Mouse (Mus musculus) monocyte, adult 5-6 weeks (primary cell): ENCODE results near the gene Gm4969. TPM values are rescaled to one million over a fixed set of nuclear protein-coding genes. Genes with fewer than 3 reads are reported as not detected.

ENCODE experiments used
- ATAC-seq: fragments of 153-309, 156-312 bp; replicated peaks from 2 replicates; pipeline ENCODE4 v1.8.0; 2017; ENCODE audit warnings: mild to moderate bottlenecking; ENCODE audit not compliant: low TSS enrichment, insufficient number of reproducible peaks, severe bottlenecking, poor library complexity, low FRiP score
- total RNA-seq: library from RNA; stranded (forward); fragments of 200-1000, 200-491, 200-594 nt; gene quantifications from 3 replicates; pipeline ENCODE4 v1.2.3, GENCODE M21; 2017

Gene Gm4969
- total RNA-seq, 1 experiment from 2014 or later: not detected

- ATAC-seq: no peak
These were observed 67.0 kb downstream of the Gm4969 start for GRCm38 (mm10) chr7:19051161-19051560.

- no peak for ATAC-seq
These were observed 68.0 kb downstream of the Gm4969 start for GRCm38 (mm10) chr7:19050172-19050571.

GRCm38 (mm10) chr7:19049252-19049651 lies 68.9 kb downstream of the Gm4969 start:
- no peak for ATAC-seq

Other genes with a start within 250 kb of the Gm4969 start
- 88.5 to 148 TPM (median 139 TPM) in 3 replicates for gene Pglyrp1, start 247.0 kb downstream of the Gm4969 start, total RNA-seq
- gene Ccdc61, start 208.0 kb downstream of the Gm4969 start, total RNA-seq: 10.6 to 30.0 TPM (median 24.7 TPM) in 3 replicates
- gene Nova2, start 192.5 kb downstream of the Gm4969 start, total RNA-seq: not detected in 3 replicates
- 0.49 TPM in 1 of 3 replicates, not detected in the others for gene Nanos2, start 131.0 kb downstream of the Gm4969 start, total RNA-seq
- gene Mypop, start 127.1 kb downstream of the Gm4969 start, total RNA-seq: 0.75 to 2.1 TPM in 2 of 3 replicates, not detected in the other
- 7.1 to 10.5 TPM (median 7.8 TPM) in 3 replicates for gene Irf2bp1, start 114.3 kb downstream of the Gm4969 start, total RNA-seq
- gene Foxa3, start 94.8 kb downstream of the Gm4969 start, total RNA-seq: not detected in 3 replicates
- gene Sympk, start 94.0 kb downstream of the Gm4969 start, total RNA-seq: 23.9 to 51.1 TPM (median 38.5 TPM) in 3 replicates
- gene Rsph6a, start 63.7 kb downstream of the Gm4969 start, total RNA-seq: not detected in 3 replicates
- gene Dmwd, start 42.1 kb downstream of the Gm4969 start, total RNA-seq: 0.39 to 3.2 TPM (median 0.43 TPM) in 3 replicates
- gene Dmpk, start 34.5 kb downstream of the Gm4969 start, total RNA-seq: 0.97 to 1.5 TPM in 2 of 3 replicates, not detected in the other
- gene Six5, start 23.8 kb downstream of the Gm4969 start, total RNA-seq: not detected in 3 replicates
- gene Fbxo46, start 1.5 kb upstream of the Gm4969 start, total RNA-seq: 6.7 to 11.5 TPM (median 7.1 TPM) in 3 replicates
- 2.4 to 4.9 TPM (median 3.9 TPM) in 3 replicates for gene Qpctl, start 30.9 kb upstream of the Gm4969 start, total RNA-seq
- gene Snrpd2, start 31.4 kb upstream of the Gm4969 start, total RNA-seq: 27.7 to 42.9 TPM (median 30.8 TPM) in 3 replicates
- not detected in 3 replicates for gene Gipr, start 47.8 kb upstream of the Gm4969 start, total RNA-seq
- 9.4 to 12.2 TPM (median 9.9 TPM) in 3 replicates for gene Eml2, start 58.1 kb upstream of the Gm4969 start, total RNA-seq
- 0.19 to 0.32 TPM in 2 of 3 replicates, not detected in the other for gene Gpr4, start 94.2 kb upstream of the Gm4969 start, total RNA-seq
- gene Opa3, start 110.0 kb upstream of the Gm4969 start, total RNA-seq: 11.5 to 32.0 TPM (median 14.7 TPM) in 3 replicates
- gene Vasp, start 153.4 kb upstream of the Gm4969 start, total RNA-seq: 230 to 263 TPM (median 254 TPM) in 3 replicates
- 1.9 TPM in 1 of 3 replicates, not detected in the others for gene Ppm1n, start 161.7 kb upstream of the Gm4969 start, total RNA-seq
- not detected in 3 replicates for gene Rtn2, start 164.3 kb upstream of the Gm4969 start, total RNA-seq
- 30.9 to 43.8 TPM (median 36.9 TPM) in 3 replicates for gene Fosb, start 191.7 kb upstream of the Gm4969 start, total RNA-seq
- gene Ercc1, start 226.4 kb upstream of the Gm4969 start, total RNA-seq: 15.0 to 19.8 TPM (median 18.0 TPM) in 3 replicates
- gene Cd3eap, start 241.1 kb upstream of the Gm4969 start, total RNA-seq: 6.9 to 8.9 TPM (median 7.2 TPM) in 3 replicates
- gene Ppp1r13l, start 241.4 kb upstream of the Gm4969 start, total RNA-seq: not detected in 3 replicates